Mouse (Mus musculus) adipose tissue, adult 10 weeks (tissue): ENCODE results near the gene Nell1. TPM values are rescaled to one million over a fixed set of nuclear protein-coding genes. Genes with fewer than 3 reads are reported as not detected.

Experiments
- polyA plus RNA-seq: library from polyadenylated mRNA; stranded (reverse); fragments of 350-450 nt; fragmentation: Illumina TruSeq; extraction: RNeasy Lipid Tissue Mini Kit (QIAGEN cat#74804); gene quantifications from one replicate; pipeline ENCODE4 v1.2.3, GENCODE M21; 2014; ENCODE audit warnings: low read depth, low replicate concordance

The Nell1 gene
- 0.24 TPM for polyA plus RNA-seq

DNA sequence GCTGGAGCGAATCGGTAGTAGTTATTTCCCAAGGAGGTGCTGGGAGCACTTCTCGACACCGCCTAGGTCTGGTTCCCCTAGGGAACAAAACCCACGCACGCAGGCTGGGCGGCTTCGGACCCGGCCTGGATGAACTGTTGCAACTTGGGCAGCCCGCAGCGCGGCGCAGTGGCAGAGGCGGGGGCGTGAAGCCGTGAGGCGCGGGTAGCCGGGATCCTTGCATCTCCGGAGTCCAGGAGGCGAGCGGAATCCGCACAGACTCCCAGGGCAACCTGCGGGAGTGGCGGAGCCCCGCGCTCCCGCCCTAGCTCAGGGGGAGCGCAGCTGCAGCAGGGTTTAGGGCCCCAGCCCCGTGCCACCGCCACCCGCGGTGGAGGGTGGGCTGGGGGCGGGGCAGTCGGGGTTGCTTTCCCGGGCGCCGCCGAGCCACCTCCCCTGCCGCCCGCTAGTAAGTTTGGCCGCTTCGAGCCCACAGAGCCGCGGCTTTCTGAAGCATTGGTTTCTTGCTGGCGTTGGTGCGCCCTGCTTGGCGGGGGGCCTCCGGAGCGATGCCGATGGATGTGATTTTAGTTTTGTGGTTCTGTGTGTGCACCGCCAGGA lies at the start of gene Nell1:
Gene Nell1 (plus strand): TSS at position 24 of the 600 bp plus-strand sequence.

DNA sequence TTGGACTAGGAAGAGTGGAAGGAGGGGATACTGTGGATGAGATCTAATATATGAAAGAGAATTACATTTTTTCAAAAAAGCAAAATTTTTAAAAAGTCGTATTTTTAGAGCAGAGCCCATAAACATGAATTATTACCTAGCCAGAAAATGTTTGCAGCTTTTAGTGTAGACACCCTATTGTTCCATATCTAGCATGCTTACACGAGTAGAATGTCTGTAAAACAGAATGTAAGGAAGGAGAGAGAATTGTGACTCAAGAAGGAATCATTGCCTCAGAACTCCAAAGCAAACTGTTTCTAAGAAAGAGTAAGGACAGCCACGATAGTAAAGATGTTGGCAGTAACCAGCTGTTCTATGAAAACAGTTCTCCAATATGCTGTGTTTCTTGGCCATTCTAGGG lies 624.2 kb downstream of the Nell1 start, which contains the start of gene 4933405O20Rik:
Gene 4933405O20Rik (plus strand): TSS at position 301 of the 400 bp plus-strand sequence.

Other genes with a start within 250 kb of the Nell1 start
- 19.9 TPM for gene Htatip2, start 215.7 kb upstream of the Nell1 start, polyA plus RNA-seq
- gene Prmt3, start 196.5 kb upstream of the Nell1 start, polyA plus RNA-seq = 9.3 TPM
- gene Slc6a5, start 64.7 kb upstream of the Nell1 start, polyA plus RNA-seq = 0.05 TPM